Mouse (Mus musculus) left cerebral cortex, postnatal 10 days (tissue): ENCODE measurements at regions not wholly inside any gene's neighbourhood (a gene's known extent, or its start where the extent isn't known, plus 50 kb on each side); places are given as distances from the start of the nearest gene placed in this dataset.

ENCODE experiments used
- DNase-seq, 2 experiments: peaks; one replicate each; pipeline ENCODE4 v3.0.0; 2021 to 2022; ENCODE audit warnings: low spot score in 2 of 2, mixed read lengths in 1 of 2; ENCODE audit errors: extremely low spot score in 1 of 2
- intact Hi-C: fragments of 180-260 bp; cut with DNase I; formaldehyde crosslinking; loops from one replicate; pipeline ENCODE4 v1.15.1; 2025

GRCm38 (mm10) chr13:107944831-107945230, 99.4 kb upstream of the Smim15 start:
- intact Hi-C loops, result no loop called here
- peak in 1 of 2 experiments; percentile 51 for DNase-seq

GRCm38 (mm10) chr13:107942979-107943378, 101.3 kb upstream of the Smim15 start:
- DNase-seq, result no peak
- intact Hi-C loops, result no loop called here

- intact Hi-C loops, result no loop called here
Measured at GRCm38 (mm10) chr13:107942297-107942962, 101.8 kb upstream of the Smim15 start.

GRCm38 (mm10) chr13:107939916-107940646, 104.2 kb upstream of the Smim15 start:
- intact Hi-C loops, result no loop called here
- DNase-seq, result peak in 1 of 2 experiments; percentile 35

More at GRCm38 (mm10) chr13:107942297-107942962, 101.8 kb upstream of the Smim15 start:
- no peak for DNase-seq

GRCm38 (mm10) chr13:107935611-107936010, 108.6 kb upstream of the Smim15 start:
- DNase-seq, result no peak
- intact Hi-C loops, result no loop called here

- DNase-seq, result no peak
- intact Hi-C loops, result no loop called here
Measured at GRCm38 (mm10) chr13:107934691-107935090, 109.6 kb upstream of the Smim15 start.

GRCm38 (mm10) chr13:107933598-107934571, 110.4 kb upstream of the Smim15 start:
- intact Hi-C loops, result no loop called here
- no peak for DNase-seq

- intact Hi-C loops, result no loop called here
- no peak for DNase-seq
Measured at GRCm38 (mm10) chr13:107932423-107933032, 111.7 kb upstream of the Smim15 start.

GRCm38 (mm10) chr13:107931216-107931615, 113.0 kb upstream of the Smim15 start:
- intact Hi-C loops, result no loop called here
- no peak for DNase-seq

GRCm38 (mm10) chr13:107927499-107928215, 116.6 kb upstream of the Smim15 start:
- DNase-seq, result no peak
- intact Hi-C loops, result no loop called here

GRCm38 (mm10) chr13:107925470-107925869, 118.8 kb upstream of the Smim15 start:
- intact Hi-C loops, result no loop called here
- DNase-seq, result no peak

GRCm38 (mm10) chr13:107923129-107924114, 120.8 kb upstream of the Smim15 start:
- intact Hi-C loops, result no loop called here
- peak; percentile 47 to 58 for DNase-seq

GRCm38 (mm10) chr13:107919403-107919802, 124.8 kb upstream of the Smim15 start:
- DNase-seq, result no peak
- intact Hi-C loops, result no loop called here

GRCm38 (mm10) chr13:107918478-107918877, 125.8 kb upstream of the Smim15 start:
- DNase-seq, result no peak
- intact Hi-C loops, result no loop called here

- intact Hi-C loops, result no loop called here
Measured at GRCm38 (mm10) chr13:107918065-107918464, 126.2 kb upstream of the Smim15 start.

GRCm38 (mm10) chr13:107917564-107917963, 126.7 kb upstream of the Smim15 start:
- no peak for DNase-seq
- intact Hi-C loops, result no loop called here

More at GRCm38 (mm10) chr13:107918065-107918464, 126.2 kb upstream of the Smim15 start:
- no peak for DNase-seq

GRCm38 (mm10) chr13:107910125-107910524, 134.1 kb upstream of the Smim15 start:
- intact Hi-C loops, result no loop called here
- no peak for DNase-seq
